Mouse (Mus musculus) heart, postnatal 25 days (tissue): ENCODE data around the gene Ctcf. TPM values are rescaled to one million over a fixed set of nuclear protein-coding genes. Genes with fewer than 3 reads are reported as not detected.

Experiments
- DNase-seq: peaks from one replicate; pipeline ENCODE4 v3.0.0; 2022; ENCODE audit warnings: low spot score
- intact Hi-C: fragments of 180-260 bp; cut with DNase I; formaldehyde crosslinking; loops from one replicate; pipeline ENCODE4 v1.15.1; 2025
- microRNA-seq: library from miRNA; unstranded; fragments of <30 nt; microRNA quantifications from one replicate; pipeline ENCODE4 v1.2.0, GENCODE M21; 2022
- total RNA-seq, 2 experiments: library from RNA; stranded (reverse); gene quantifications; 2 replicates each; pipeline ENCODE4 v1.2.3; 2021

The Ctcf gene
- total RNA-seq, 2 experiments from 2014 or later = 36.4 to 43.6 TPM

DNA sequence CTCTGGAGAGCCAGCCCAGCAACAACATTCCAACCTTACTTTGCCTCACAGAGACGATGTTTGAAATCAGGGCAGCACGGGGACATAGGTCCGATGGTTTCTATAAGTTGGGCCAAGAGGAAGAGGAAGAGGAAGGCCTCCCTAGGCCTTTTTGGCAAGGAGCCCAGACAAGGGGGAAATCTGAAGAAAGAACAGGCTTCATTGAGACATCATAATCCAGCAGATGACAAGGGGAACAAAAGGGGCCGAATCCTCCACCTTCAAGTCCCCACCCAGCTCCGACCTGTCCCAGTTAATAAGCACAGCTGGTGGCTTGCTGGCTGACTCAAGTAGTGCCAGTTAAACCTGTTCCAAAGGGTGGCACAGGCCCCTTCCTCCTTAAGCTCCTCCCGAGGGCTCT, 78.7 kb downstream of the Ctcf start:
- intact Hi-C loops = no loop called here
- no peak for DNase-seq

- DNase-seq = no peak
- intact Hi-C loops = no loop called here
Measured at GRCm38 (mm10) chr8:105716302-105716945, 80.1 kb downstream of the Ctcf start.

DNA sequence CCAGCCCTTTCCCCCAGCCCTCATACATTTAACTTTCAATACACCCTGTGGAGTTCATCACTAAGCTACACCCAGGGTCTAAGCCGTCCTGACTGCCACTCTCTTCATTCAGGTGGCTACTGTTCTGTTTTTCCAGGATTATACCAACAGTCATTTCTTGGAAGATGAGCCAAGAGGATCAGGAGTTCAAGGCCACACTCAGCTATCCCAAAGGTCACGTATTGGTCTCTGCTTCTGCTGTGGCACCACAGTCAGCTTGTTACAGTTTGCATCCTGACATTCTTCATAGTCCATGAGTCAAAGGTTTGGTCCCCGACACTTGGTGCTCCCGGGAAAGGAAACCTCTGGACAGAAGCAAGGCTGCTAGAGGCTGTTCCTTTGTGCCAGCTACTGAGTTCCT, 83.3 kb downstream of the Ctcf start:
- DNase-seq = no peak
- intact Hi-C loops = no loop called here

DNA sequence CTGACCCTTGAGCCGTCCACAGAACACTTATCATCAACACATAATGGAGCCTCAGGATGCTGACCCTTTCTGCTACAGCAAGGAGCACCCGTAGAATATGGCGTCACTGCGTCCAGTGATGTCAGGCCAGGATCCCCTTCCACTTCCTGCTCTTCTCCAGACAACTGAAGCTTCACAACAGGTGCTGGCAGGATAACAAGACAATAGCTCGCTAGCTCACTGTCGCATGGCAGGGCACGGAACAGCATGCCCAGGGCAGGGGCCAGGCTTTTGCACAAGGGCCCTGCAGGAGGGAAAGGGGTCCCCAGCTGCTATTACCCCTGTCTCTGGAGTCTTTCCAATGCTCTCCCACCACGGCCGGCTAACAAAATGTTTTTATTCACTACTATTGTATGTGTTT, 86.5 kb downstream of the Ctcf start:
- intact Hi-C loops = no loop called here
- DNase-seq = no peak

DNA sequence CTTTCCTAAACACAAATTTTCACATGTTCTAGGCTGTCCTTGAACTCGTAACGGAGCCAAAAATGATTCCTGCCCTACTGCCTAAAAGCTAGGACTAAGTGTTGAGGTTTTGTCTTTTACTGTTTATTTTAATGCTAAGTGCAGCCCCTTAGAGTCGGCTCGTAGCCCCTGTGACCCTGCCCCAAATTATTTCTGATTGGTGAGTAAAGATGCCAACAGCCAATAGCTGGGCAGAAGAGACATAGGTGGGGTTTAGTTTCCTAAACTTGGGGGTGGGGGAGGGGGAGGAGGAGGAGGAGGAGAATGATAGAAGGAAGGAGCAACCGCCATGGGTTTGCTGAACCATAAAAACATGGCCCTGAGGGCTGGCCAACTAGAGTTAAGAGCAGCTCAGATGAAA, 89.4 kb downstream of the Ctcf start:
- DNase-seq = no peak
- intact Hi-C loops = loop anchor here (5.0 kb wide), 1 partner anchor 47 kb away; no protein-coding TSS in a partner anchor

GRCm38 (mm10) chr8:105727397-105728124, 91.2 kb downstream of the Ctcf start:
- intact Hi-C loops = loop anchor here (5.0 kb wide), 1 partner anchor 45 kb away; no protein-coding TSS in a partner anchor
- DNase-seq = peak; percentile 65

DNA sequence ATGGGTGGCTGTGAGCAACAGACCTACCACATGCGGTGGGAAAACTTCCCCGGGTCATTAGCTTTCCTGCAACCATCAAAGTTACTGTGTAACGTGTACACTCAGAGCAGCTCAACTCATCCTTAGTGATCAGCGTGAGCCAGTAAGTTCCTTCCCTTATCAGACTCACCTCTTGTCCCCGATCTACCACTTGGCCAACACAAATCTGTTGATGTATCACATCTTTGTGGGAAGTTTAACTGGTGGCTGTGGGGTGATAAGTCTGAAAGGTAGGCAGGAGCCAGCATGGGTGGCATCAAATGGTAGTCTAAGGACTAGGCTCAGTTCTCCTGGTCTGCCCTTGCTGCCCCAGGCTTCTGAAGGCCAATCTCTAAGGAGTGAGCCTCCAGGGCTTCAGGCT, 95.8 kb downstream of the Ctcf start:
- no peak for DNase-seq
- intact Hi-C loops = no loop called here

Small RNA genes lying within 50 kb of the gene (microRNA-seq; reads per million reads assigned to microRNA genes)
- not detected for gene Mir1966

Other genes starting within 250 kb of the Ctcf start
- gene Kctd19, start 223.1 kb upstream of the Ctcf start, total RNA-seq = under 1 TPM in 1 of 2 experiments, not detected in 1; 0.44 TPM
- gene Lrrc36, start 223.0 kb upstream of the Ctcf start, total RNA-seq = under 1 TPM; 0.42 to 0.73 TPM
- gene Tppp3, start 165.0 kb upstream of the Ctcf start, total RNA-seq = 10 to 100 TPM; 51.4 TPM
- gene Zdhhc1, start 139.7 kb upstream of the Ctcf start, total RNA-seq = 10 to 100 TPM; 12.8 to 13.6 TPM
- gene Hsd11b2, start 117.8 kb upstream of the Ctcf start, total RNA-seq = under 1 TPM; 0.13 to 0.36 TPM
- 10 to 100 TPM; 45.7 to 53.2 TPM for gene Atp6v0d1, start 70.5 kb upstream of the Ctcf start, total RNA-seq
- gene Ripor1, start 31.3 kb upstream of the Ctcf start, total RNA-seq = 10 to 100 TPM; 41.7 to 50.9 TPM
- gene Agrp, start 825 bp downstream of the Ctcf start, total RNA-seq = not detected
- under 1 TPM; 0.18 to 0.20 TPM for gene Carmil2, start 49.7 kb downstream of the Ctcf start, total RNA-seq
- 10 to 100 TPM; 11.1 to 13.7 TPM for gene Acd, start 64.5 kb downstream of the Ctcf start, total RNA-seq
- 1 to 10 TPM; 8.4 to 9.1 TPM for gene Pard6a, start 64.6 kb downstream of the Ctcf start, total RNA-seq
- gene 4933405L10Rik, start 71.1 kb downstream of the Ctcf start, total RNA-seq = not detected
- 1 to 10 TPM; 2.0 to 2.4 TPM for gene Enkd1, start 71.6 kb downstream of the Ctcf start, total RNA-seq
- 1 to 10 TPM; 4.2 to 4.8 TPM for gene Gfod2, start 122.1 kb downstream of the Ctcf start, total RNA-seq
- gene Ranbp10, start 190.8 kb downstream of the Ctcf start, total RNA-seq = 10 to 100 TPM; 19.1 to 19.2 TPM
- gene Tsnaxip1, start 191.2 kb downstream of the Ctcf start, total RNA-seq = not detected
- gene Cenpt, start 216.7 kb downstream of the Ctcf start, total RNA-seq = 1 to 10 TPM; 2.2 to 2.9 TPM
- 10 to 100 TPM; 23.8 to 27.4 TPM for gene Thap11, start 218.6 kb downstream of the Ctcf start, total RNA-seq
- gene Nutf2, start 224.0 kb downstream of the Ctcf start, total RNA-seq = 10 to 100 TPM; 30.7 to 35.0 TPM
- 10 to 100 TPM; 23.5 to 23.8 TPM for gene Edc4, start 244.3 kb downstream of the Ctcf start, total RNA-seq